Mouse (Mus musculus) CD4-positive, CD25-positive, alpha-beta regulatory T cell (primary cell): Measurements from ENCODE around the gene Olfr497. TPM values are rescaled to one million over a fixed set of nuclear protein-coding genes. Genes with fewer than 3 reads are reported as not detected.

Experiments
- polyA plus RNA-seq: library from polyadenylated mRNA; unstranded; fragments of 100-300 nt; shearing (Covaris generic); gene quantifications from one replicate; pipeline ENCODE4 v1.2.1, GENCODE M21; 2017

Gene Olfr497
- polyA plus RNA-seq: not detected

GRCm38 (mm10) chr7:108420121-108420520 is at the start of gene Olfr497:
TSS of gene Olfr497 (plus strand) at chr7:108420421.

DNA sequence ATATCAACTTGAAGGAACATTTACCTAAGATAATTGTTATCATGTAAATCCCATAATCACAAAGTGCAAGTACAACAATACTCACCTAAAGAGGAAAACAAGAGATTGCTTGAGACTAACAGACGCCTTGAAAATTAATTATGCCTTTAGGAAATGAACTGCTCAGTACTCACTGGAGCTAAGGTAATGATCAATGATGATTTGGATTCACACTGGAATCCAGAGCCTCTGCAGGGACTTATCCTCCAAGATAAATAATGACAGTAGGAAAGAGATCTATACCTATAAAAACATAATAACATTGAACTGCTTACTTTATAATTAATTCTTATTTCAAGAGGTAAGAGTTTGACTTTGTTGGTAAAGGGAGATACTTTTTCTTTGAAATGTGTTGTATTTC is 27.4 kb upstream of the Olfr497 start, which contains the start of gene Olfr495:
Gene Olfr495 (plus strand): TSS at position 301 of the 400 bp plus-strand sequence.

GRCm38 (mm10) chr7:108465026-108465425 is 44.8 kb downstream of the Olfr497 start, which contains the start of gene Olfr498:
TSS of gene Olfr498 (plus strand) at chr7:108465326.

Other genes starting within 250 kb of the Olfr497 start
- not detected for gene Olfr486, start 247.7 kb upstream of the Olfr497 start, polyA plus RNA-seq
- not detected for gene Olfr487, start 205.8 kb upstream of the Olfr497 start, polyA plus RNA-seq
- gene Olfr488, start 162.1 kb upstream of the Olfr497 start, polyA plus RNA-seq: not detected
- not detected for gene Olfr490, start 131.5 kb upstream of the Olfr497 start, polyA plus RNA-seq
- gene Olfr491, start 107.0 kb upstream of the Olfr497 start, polyA plus RNA-seq: not detected
- not detected for gene Olfr492, start 96.7 kb upstream of the Olfr497 start, polyA plus RNA-seq
- not detected for gene Olfr493, start 73.4 kb upstream of the Olfr497 start, polyA plus RNA-seq
- gene Olfr494, start 55.1 kb upstream of the Olfr497 start, polyA plus RNA-seq: not detected
- not detected for gene Olfr495, start 27.3 kb upstream of the Olfr497 start, polyA plus RNA-seq
- not detected for gene Olfr498, start 44.9 kb downstream of the Olfr497 start, polyA plus RNA-seq
- gene Olfr502, start 104.6 kb downstream of the Olfr497 start, polyA plus RNA-seq: 0.11 TPM
- not detected for gene Olfr503, start 124.1 kb downstream of the Olfr497 start, polyA plus RNA-seq
- not detected for gene Olfr504, start 145.4 kb downstream of the Olfr497 start, polyA plus RNA-seq
- gene Olfr506, start 190.4 kb downstream of the Olfr497 start, polyA plus RNA-seq: not detected
- gene Olfr507, start 201.4 kb downstream of the Olfr497 start, polyA plus RNA-seq: not detected
- gene Olfr508, start 209.6 kb downstream of the Olfr497 start, polyA plus RNA-seq: not detected
- not detected for gene Olfr509, start 231.5 kb downstream of the Olfr497 start, polyA plus RNA-seq
- not detected for gene Olfr510, start 246.0 kb downstream of the Olfr497 start, polyA plus RNA-seq